Mouse (Mus musculus) lung, postnatal 0 days (tissue): Measurements from ENCODE around the gene Utf1.

Source experiments
- CTCF ChIP-seq: IDR thresholded peaks from 2 replicates; pipeline ENCODE4 v1.5.1; 2016; ENCODE audit warnings: antibody characterized with exemption, mild to moderate bottlenecking
- EP300 ChIP-seq: IDR thresholded peaks from 2 replicates; pipeline ENCODE4 v1.6.1; 2016; ENCODE audit warnings: antibody characterized with exemption, mild to moderate bottlenecking, control low read depth

GRCm38 (mm10) chr7:139990864-139991394 lies 47.3 kb downstream of the Utf1 start:
- no peak for TF ChIP-seq CTCF
- TF ChIP-seq EP300 = no peak
